ENCODE assay signal across 9 mouse cellular contexts in genomic region chr9:70011537-70012407, GRCm38 (mm10). TPM values are rescaled to one million over a fixed set of nuclear protein-coding genes. Genes with fewer than 3 reads are reported as not detected.
DNase-seq lines count a peak whose midpoint lies in the region; ATAC-seq and TF ChIP-seq lines count a peak whose summit lies in the region.
"Had no signal": no experiment of that assay in that cellular context is flagged by ENCODE, and none has a peak within 500 bp of the region (broad histone marks: within the 10 kb centered on the region; RNA-seq: fewer than 3 reads in every experiment).

No protein-coding gene starts in this region.

- 67% methylated on average over 14 of the region's 14 CpGs for WGBS in forebrain, embryonic 16.5 days
- WGBS in liver, embryonic 15.5 days (ENCODE audit: insufficient replicate concordance), result 53% methylated on average over 14 of the region's 14 CpGs

- peak overlapping the region; percentile 67 for H3K4me2 ChIP-seq in CH12.LX (ENCODE audit: insufficient read depth, low read depth, poor library complexity, severe bottlenecking)
- H3K4me2 ChIP-seq in forebrain, embryonic 16.5 days (ENCODE audit: low read length), result peak overlapping the region; percentile 83
- H3K4me2 ChIP-seq in liver, embryonic 15.5 days, result peak overlapping the region; percentile 78

- intact Hi-C loops in gastrocnemius, adult 2 months (cut with DNase I), result loop anchor here (2.0 kb wide), 1 partner anchor 17 kb away; no protein-coding TSS in a partner anchor
- intact Hi-C loops in gastrocnemius, postnatal 36 days (cut with DNase I), result no loop called here

- H3K4me1 ChIP-seq in CH12.LX (ENCODE audit: control insufficient read depth in 1 of 2, insufficient read depth in 2 of 2), result peaks cover 0 to 30% of the 10 kb centered on the region in 2 experiments; a peak in 2 of 4 replicates
- H3K4me1 ChIP-seq in forebrain, embryonic 16.5 days (replicated peaks; ENCODE audit: control insufficient read depth, insufficient read depth, low read length), result peaks cover 15% of the 10 kb centered on the region
- peaks cover 56% of the 10 kb centered on the region for H3K4me1 ChIP-seq in liver, embryonic 15.5 days (replicated peaks)

- TF ChIP-seq RAD21 in CH12.LX (IDR thresholded peaks at IDR 0.05; ENCODE audit: low read depth, low read length), result no peak

- H3K27ac ChIP-seq in gastrocnemius, adult 2 months, result peak overlapping the region; percentile 92
- H3K27ac ChIP-seq in CH12.LX (ENCODE audit: insufficient read depth, low read depth), result no peak overlapping the region
- H3K27ac ChIP-seq in forebrain, embryonic 16.5 days (ENCODE audit: low read length), result peak overlapping the region; percentile 67
- H3K27ac ChIP-seq in liver, embryonic 15.5 days (replicated peaks), result peak overlapping the region; percentile 89

- DNase-seq in gastrocnemius, adult 2 months, result no peak
- no peak for DNase-seq in gastrocnemius, postnatal 4 days (ENCODE audit: low spot score in 2 of 2)
- no peak for DNase-seq in CH12.LX (ENCODE audit: extremely low read depth)
- no peak for DNase-seq in yolk sac, embryonic 10.5 days (ENCODE audit: low spot score)
- DNase-seq in spleen, adult 12 weeks (ENCODE audit: low spot score), result no peak
- DNase-seq in gastrocnemius, postnatal 36 days, result no peak

- dilution Hi-C loops in CH12.LX (cut with MboI; ENCODE audit: extremely low pct_ligation_motif_present, extremely low pct_unique_long_range_greater_than_20kb, low sequenced_read_pairs), result no loop called here

- H3K79me2 ChIP-seq in CH12.LX (replicated peaks; ENCODE audit: control insufficient read depth, extremely low read depth, insufficient read depth, poor library complexity, severe bottlenecking), result peaks cover 27% of the 10 kb centered on the region

- no peak for TF ChIP-seq EP300 in CH12.LX (IDR thresholded peaks at IDR 0.05; ENCODE audit: low read length)

- ATAC-seq in forebrain, embryonic 16.5 days, result peak; percentile 29
- ATAC-seq in liver, embryonic 15.5 days (ENCODE audit: insufficient read depth), result no peak

- H3K4me3 ChIP-seq in gastrocnemius, adult 2 months, result peak overlapping the region; percentile 83
- H3K4me3 ChIP-seq in CH12.LX (replicated peaks in 1 of 3; ENCODE audit: low read depth in 2 of 3, low read length in 2 of 3, poor library complexity in 1 of 3), result peak overlapping the region; percentile 36 to 90 (median 70)
- H3K4me3 ChIP-seq in forebrain, embryonic 16.5 days (replicated peaks; ENCODE audit: low read length), result peak overlapping the region; percentile 81
- H3K4me3 ChIP-seq in liver, embryonic 15.5 days (replicated peaks), result peak overlapping the region; percentile 87

- H3K9me3 ChIP-seq in CH12.LX (replicated peaks; ENCODE audit: low read length), result no peaks in the 10 kb centered on the region
- H3K9me3 ChIP-seq in forebrain, embryonic 16.5 days (ENCODE audit: control insufficient read depth, low read length), result no peaks in the 10 kb centered on the region
- H3K9me3 ChIP-seq in liver, embryonic 15.5 days (replicated peaks), result no peaks in the 10 kb centered on the region

- peak overlapping the region; percentile 69 for H3K9ac ChIP-seq in CH12.LX (ENCODE audit: insufficient read depth, low read depth)
- H3K9ac ChIP-seq in forebrain, embryonic 16.5 days (replicated peaks; ENCODE audit: low read depth, low read length), result peak overlapping the region; percentile 2; the same call in 1 of the 2 replicates
- peak overlapping the region; percentile 89 for H3K9ac ChIP-seq in liver, embryonic 15.5 days

- no peak for TF ChIP-seq CTCF in gastrocnemius, adult 2 months (IDR thresholded peaks at IDR 0.05)
- no peak for TF ChIP-seq CTCF in CH12.LX (conservative IDR thresholded peaks at IDR 0.05 in 1 of 2, IDR thresholded peaks at IDR 0.05 in 1 of 2; ENCODE audit: low read depth in 2 of 2, low read length in 2 of 2)

- in situ Hi-C loops in CH12.LX (cut with MboI; ENCODE audit: low pct_ligation_motif_present, low pct_unique_long_range_greater_than_20kb, low sequenced_read_pairs), result no loop called here

- H3K36me3 ChIP-seq in CH12.LX (replicated peaks in 1 of 2; ENCODE audit: control insufficient read depth in 1 of 2, insufficient read depth in 1 of 2, low read length in 1 of 2), result peaks cover 20 to 49% of the 10 kb centered on the region in 2 experiments
- H3K36me3 ChIP-seq in forebrain, embryonic 16.5 days (ENCODE audit: control insufficient read depth, insufficient read depth), result peaks cover 22% of the 10 kb centered on the region
- peaks cover 43% of the 10 kb centered on the region for H3K36me3 ChIP-seq in liver, embryonic 15.5 days (replicated peaks)

- H3K27me3 ChIP-seq in CH12.LX (replicated peaks), result no peaks in the 10 kb centered on the region
- no peaks in the 10 kb centered on the region for H3K27me3 ChIP-seq in forebrain, embryonic 16.5 days (replicated peaks; ENCODE audit: control insufficient read depth, insufficient read depth, low read length)
- no peaks in the 10 kb centered on the region for H3K27me3 ChIP-seq in liver, embryonic 15.5 days

- no peak for TF ChIP-seq POLR2A in CH12.LX (IDR thresholded peaks at IDR 0.05; ENCODE audit: low read depth, low read length)

TF ChIP-seq in CH12.LX, 34 proteins besides CTCF, POLR2A, EP300 and RAD21:
- no peak for TF ChIP-seq JUND (conservative IDR thresholded peaks at IDR 0.05; ENCODE audit: low read depth, low read length)
- TF ChIP-seq TBP (conservative IDR thresholded peaks at IDR 0.05; ENCODE audit: low read depth, low read length), result no peak
- TF ChIP-seq ELF1 (IDR thresholded peaks at IDR 0.05; ENCODE audit: low read depth, low read length), result no peak
- TF ChIP-seq ZNF384 (IDR thresholded peaks at IDR 0.05; ENCODE audit: low read depth, low read length), result no peak
- no peak for TF ChIP-seq SMC3 (IDR thresholded peaks at IDR 0.05; ENCODE audit: low read depth, low read length)

RNA-seq across cellular contexts. Expression of gene Gtf2a2, which starts 0.6 kb away (rescaled TPM):
- 10 to 100 TPM; 59.0 to 62.1 TPM for total RNA-seq in gastrocnemius, adult 2 months (2021)
- 10 to 100 TPM; 59.9 to 79.1 TPM for total RNA-seq in gastrocnemius, postnatal 4 days (2021)
- 51.1 and 65.5 TPM in 2 replicates for total RNA-seq in CH12.LX (2012; rRNA removed)
- 156 and 179 TPM in 2 replicates for total RNA-seq in CH12.LX (2014; rRNA removed)
- polyA plus RNA-seq in CH12.LX (2012; ENCODE audit: insufficient read length, low read depth), result 94.2 and 109 TPM in 2 replicates
- polyA plus RNA-seq in forebrain, embryonic 16.5 days (2015; fragmentation: Nextera tagmentation; extraction: Ambion mirVana), result 206 and 214 TPM in 2 replicates
- 112 and 115 TPM in 2 replicates for polyA plus RNA-seq in liver, embryonic 15.5 days (2015; fragmentation: Nextera tagmentation; extraction: Ambion mirVana)
- 10 to 100 TPM; 49.1 to 52.8 TPM for total RNA-seq in gastrocnemius, postnatal 36 days (2021)

RNA-seq across cellular contexts. Expression of gene Bnip2, which starts 22.5 kb away (rescaled TPM):
- 10 to 100 TPM; 80.0 to 99.7 TPM for total RNA-seq in gastrocnemius, adult 2 months (2021)
- total RNA-seq in gastrocnemius, postnatal 4 days (2021), result 10 to 100 TPM; 81.0 to 81.7 TPM
- 54.3 and 67.5 TPM in 2 replicates for total RNA-seq in CH12.LX (2012; rRNA removed)
- total RNA-seq in CH12.LX (2014; rRNA removed), result 104 and 117 TPM in 2 replicates
- polyA plus RNA-seq in CH12.LX (2012; ENCODE audit: insufficient read length, low read depth), result 88.1 and 89.7 TPM in 2 replicates
- polyA plus RNA-seq in forebrain, embryonic 16.5 days (2015; fragmentation: Nextera tagmentation; extraction: Ambion mirVana), result 102 and 118 TPM in 2 replicates
- polyA plus RNA-seq in liver, embryonic 15.5 days (2015; fragmentation: Nextera tagmentation; extraction: Ambion mirVana), result 42.7 and 43.5 TPM in 2 replicates
- 10 to 100 TPM; 70.4 to 74.8 TPM for total RNA-seq in gastrocnemius, postnatal 36 days (2021)

RNA-seq across cellular contexts. Expression of gene Gcnt3, which starts 26.1 kb away (rescaled TPM):
- not detected for total RNA-seq in gastrocnemius, adult 2 months (2021)
- not detected for total RNA-seq in gastrocnemius, postnatal 4 days (2021)
- 0.04 TPM in 1 of 2 replicates, not detected in the other for total RNA-seq in CH12.LX (2012; rRNA removed)
- total RNA-seq in CH12.LX (2014; rRNA removed), result 0.04 TPM in 1 of 2 replicates, not detected in the other
- polyA plus RNA-seq in CH12.LX (2012; ENCODE audit: insufficient read length, low read depth), result not detected in 2 replicates
- polyA plus RNA-seq in forebrain, embryonic 16.5 days (2015; fragmentation: Nextera tagmentation; extraction: Ambion mirVana), result not detected in 2 replicates
- not detected in 2 replicates for polyA plus RNA-seq in liver, embryonic 15.5 days (2015; fragmentation: Nextera tagmentation; extraction: Ambion mirVana)
- total RNA-seq in gastrocnemius, postnatal 36 days (2021), result not detected
- total RNA-seq: monocyte, adult 5-6 weeks had no signal

Comparison
In these comparisons a context has a peak if more than half of its experiments do, and no peak if none do; other contexts are left out.
1. H3K9ac ChIP-seq: peak in every context shown above with its lines; median percentile 89 in liver, embryonic 15.5 days; 69 in CH12.LX; 2 in forebrain, embryonic 16.5 days.